Mouse (Mus musculus) regulatory T cell (primary cell): ENCODE data around the gene Pds5a.
"Not testable (repeated sequence)": the region's sequence is repeated elsewhere in the genome, so short reads cannot be mapped to it uniquely, and the experiment has no call there.

Experiments
- in situ Hi-C: fragments of 300-600 bp; cut with MboI, MseI; formaldehyde crosslinking; loops from one replicate; pipeline ENCODE4 v1.15.1; 2025; ENCODE audit warnings: high pct_unique_total_duplicates

Gene Pds5a

DNA sequence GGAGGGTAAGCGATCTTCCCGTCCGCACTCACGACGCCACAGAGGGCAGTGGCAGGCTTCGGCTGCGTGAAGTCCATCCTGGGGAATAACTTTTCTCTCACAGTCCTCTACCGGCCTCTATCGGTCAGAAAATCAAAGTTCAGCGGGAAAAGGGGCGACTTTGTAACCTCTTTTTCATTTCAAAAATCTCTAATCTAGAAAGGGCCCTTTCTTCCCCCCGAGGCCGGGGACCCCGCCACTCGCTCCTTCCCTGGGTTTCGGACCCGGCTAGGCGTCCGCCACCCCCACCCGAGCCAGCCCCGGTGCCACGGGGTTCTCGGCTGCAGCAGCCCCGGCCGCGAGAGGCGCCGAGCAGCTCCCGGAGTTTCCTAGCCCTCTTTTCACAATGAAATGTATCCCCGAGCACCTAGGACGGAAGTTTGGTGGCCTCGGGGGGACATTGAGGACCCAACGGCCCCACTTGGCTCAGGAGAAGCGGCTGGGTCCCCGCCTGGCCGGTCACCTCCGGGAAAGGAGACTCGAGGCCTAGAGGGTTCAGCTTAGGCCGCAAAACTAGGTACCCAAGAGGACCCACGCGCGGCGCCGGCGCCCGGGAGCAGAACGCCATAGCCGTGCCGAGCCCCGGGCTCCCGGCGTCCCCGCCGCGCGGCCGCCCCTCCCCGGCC lies 1.1 kb downstream of the Pds5a start:
- in situ Hi-C loops = no loop called here

DNA sequence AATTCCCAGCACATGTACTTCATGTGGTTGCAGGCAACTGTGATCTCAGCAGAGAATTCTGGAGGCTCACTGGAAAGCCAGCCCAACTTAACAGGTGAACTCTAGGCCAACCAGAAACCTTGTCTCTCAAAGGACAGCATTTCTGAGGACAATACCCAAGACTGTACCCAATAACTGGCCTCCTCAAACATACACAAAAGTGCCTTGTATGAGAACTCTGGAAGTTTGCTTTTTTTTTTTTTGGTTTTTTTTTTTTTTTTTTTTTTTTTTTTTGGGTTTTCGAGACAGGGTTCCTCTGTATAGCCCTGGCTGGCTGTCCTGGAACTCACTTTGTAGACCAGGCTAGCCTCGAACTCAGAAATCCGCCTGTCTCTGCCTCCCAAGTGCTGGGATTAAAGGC lies 4.0 kb downstream of the Pds5a start:
- in situ Hi-C loops = not testable (repeated sequence)

DNA sequence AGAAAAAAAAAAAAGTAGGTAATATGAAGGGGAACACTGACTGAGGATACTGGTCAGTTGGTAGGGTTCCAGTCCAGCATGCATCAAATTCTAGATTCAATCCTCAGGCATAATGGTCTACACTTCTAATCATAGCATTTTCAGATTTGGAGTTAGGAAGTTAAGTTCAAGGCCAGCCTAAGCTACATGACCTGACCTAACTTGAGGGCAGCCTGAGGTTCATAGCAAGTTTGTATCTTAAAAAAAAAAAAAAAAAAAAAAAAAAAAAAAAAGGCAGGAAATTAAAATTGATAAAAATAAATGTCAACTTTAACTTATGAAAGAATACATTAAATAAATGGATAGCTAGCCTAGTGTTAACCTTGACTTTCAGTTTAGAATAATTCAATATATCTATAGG lies 5.1 kb downstream of the Pds5a start:
- in situ Hi-C loops = no loop called here

DNA sequence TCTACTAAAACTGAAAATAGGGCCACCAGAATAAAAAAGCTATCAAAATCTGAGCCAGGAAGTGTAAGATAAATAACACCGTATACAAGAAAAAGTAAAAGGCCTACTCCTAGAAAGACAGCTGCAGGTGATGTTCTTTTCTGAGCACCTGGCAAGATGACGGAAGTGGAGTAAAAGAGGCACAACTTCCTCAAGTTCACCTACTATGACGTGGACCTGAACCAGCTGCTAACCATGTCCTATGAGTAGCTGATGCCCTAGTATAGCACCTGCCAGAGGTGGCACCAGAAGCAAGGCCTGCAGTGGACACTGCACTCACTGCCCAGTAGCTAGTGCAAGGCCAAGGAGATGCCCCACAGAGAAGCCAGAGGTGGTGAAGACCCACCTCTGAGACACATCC lies 9.3 kb downstream of the Pds5a start:
- in situ Hi-C loops = no loop called here

DNA sequence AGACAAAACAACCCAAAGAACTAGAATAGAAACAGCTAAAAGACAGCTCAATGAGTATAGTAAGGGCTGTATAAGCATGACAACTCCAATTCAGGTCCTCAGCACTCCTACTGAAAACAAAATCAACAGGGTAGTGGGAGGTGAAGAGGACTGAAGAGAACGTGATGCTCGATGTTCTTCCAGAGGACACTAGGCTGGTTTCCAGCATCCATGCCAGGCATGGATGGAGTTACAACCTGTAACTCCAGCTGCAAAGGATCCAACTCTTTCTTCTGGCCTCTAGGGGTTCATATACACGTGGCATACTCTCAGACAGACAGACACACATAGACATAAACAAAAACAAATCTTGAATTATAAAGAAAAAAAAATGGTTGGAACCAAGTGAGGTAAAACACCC lies 11.3 kb downstream of the Pds5a start:
- in situ Hi-C loops = no loop called here

DNA sequence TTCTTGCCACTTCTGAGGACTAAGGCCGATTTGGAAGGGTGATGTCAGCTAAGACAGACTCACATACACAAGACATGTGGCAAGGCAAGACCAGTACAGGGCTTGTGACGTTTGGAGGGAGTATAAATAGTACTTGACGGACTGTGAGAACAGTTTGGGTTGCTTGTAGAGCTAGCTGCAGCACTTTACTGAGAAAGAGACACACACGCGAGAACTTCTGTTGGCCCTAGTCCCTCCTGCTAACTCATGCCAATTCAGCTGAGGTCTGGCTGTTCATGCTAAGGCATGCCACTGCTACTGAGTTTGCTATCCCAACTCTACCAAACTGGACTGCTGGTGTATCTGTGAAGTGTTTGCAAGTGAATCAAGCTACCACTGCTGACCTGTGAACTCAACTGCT lies 19.2 kb downstream of the Pds5a start:
- in situ Hi-C loops = no loop called here

DNA sequence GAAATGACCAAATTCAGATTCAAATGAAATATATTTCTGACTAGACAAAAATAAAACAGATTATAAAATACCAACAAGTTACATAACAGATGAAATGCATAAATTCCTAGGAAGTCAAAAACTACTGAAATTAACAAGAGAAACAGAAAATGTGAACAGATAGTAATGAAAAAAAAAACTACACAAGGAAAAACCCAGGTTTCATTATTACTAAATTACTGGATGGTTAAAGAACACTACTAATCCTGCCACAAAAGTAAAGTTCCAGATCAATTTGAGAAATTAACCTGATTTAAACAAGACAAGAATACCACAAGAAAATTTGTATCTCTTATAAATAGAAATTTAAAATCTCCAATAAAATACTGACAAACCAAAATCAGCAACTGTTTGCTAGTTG lies 25.9 kb downstream of the Pds5a start:
- in situ Hi-C loops = no loop called here

DNA sequence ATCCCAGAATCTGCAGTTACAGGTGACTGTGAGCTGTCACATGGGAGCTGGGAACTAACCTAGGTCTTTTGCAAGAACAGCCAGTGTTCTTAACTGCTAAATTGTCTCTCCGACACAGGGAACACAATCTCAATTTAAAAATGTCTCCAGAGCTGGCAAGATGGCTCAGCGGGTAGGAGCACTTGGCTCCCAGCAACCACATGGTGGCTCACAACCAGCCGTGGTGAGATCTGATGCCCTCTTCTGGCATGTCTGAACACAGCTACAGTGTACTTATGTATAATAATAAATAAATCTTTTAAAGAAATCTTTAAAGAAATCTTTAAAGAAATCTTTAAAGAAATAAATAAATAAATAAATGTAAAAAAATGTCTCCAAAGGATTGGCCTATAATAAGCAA lies 30.4 kb downstream of the Pds5a start:
- in situ Hi-C loops = no loop called here

DNA sequence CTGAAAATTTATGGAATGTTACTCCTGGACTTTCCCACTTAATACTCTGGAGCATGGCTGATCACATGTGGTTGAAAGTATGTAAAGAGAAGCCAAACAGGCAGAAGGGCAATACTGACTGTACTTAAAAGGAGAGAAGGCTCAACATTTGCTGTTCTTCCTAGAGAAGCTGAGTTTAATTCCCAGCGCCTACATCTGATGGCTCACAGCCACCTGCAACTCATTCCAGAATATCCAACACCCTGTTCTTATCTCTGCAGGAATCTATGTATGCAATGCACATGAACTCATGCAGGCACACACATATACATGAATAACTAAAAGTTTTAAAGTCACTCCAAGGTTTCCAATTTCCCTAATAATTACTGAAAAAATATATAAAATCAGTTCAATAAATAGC lies 32.7 kb downstream of the Pds5a start:
- in situ Hi-C loops = no loop called here

DNA sequence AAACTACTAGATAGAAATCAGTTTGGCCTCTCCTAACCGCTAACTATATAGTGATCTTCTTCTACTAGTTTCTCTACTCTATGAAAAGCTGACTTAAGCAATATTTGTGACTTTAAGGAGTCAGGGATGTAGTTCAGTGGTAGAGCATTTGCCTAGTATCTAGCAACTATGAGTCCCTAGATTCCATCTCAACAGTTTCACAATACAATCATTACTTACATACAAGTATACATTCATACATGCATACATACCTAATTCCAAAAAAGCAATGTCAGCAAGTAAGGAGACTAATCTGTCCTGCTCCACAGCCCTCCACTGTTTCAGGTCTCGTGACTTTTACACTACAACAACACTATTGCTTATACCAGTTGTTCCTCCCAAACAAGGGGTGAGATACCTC lies 36.1 kb downstream of the Pds5a start:
- in situ Hi-C loops = no loop called here

DNA sequence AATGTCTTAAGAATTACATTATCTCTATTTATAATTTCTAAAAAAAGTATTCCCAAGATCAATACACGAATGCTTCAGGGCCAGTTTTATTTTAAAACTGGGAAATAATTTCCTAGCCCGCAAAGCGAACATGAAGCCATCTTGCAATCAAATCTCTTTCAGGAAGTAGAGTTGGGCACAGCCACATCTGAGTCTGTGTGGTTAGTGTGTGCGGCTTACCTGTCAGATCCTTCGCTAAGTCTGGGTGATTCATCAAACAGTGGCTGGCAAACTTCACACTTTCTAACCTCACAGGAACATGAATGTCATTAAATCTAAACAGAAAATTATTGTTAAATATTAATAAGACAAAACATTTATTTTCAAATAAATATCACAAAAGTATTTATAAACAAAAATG lies 44.3 kb downstream of the Pds5a start:
- in situ Hi-C loops = no loop called here

DNA sequence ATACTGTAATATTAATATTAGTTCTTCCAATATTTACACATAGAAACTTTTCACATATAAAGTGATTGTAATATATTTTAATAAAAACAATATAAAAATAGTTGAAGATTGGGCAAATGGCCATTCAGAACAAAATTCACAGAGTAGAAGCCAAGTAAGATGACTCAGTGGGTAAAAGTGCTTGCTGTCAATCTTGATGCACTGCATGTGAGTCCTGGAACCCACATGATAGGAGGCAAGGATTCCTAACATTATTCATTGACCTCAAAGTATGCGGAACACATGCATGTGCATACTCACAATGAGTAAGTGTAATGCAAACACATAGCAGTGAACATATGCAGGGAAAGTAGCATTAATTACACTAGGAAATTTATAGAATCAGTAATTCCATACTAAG lies 59.2 kb downstream of the Pds5a start:
- in situ Hi-C loops = loop anchor here (10.0 kb wide), 1 partner anchor 354 kb away; no protein-coding TSS in a partner anchor

DNA sequence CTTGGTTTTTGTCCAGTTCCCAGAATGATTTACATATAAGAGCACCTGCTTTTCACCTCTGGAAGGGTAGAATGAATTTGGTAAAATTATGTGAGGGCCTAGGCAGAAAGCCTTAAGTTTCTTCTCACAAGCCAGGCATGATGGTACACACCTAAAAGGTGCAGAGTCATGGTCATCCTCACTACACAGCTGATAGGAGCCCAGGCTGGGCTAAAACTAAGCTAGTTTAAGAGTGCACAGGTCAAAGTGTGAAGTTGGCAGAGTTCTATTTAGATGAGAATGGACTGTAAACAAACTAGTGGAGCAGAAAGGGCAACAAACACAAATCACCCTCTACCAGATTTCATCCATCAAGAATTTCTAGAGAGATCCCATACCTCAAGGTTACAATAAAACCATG lies 73.7 kb downstream of the Pds5a start:
- in situ Hi-C loops = no loop called here

DNA sequence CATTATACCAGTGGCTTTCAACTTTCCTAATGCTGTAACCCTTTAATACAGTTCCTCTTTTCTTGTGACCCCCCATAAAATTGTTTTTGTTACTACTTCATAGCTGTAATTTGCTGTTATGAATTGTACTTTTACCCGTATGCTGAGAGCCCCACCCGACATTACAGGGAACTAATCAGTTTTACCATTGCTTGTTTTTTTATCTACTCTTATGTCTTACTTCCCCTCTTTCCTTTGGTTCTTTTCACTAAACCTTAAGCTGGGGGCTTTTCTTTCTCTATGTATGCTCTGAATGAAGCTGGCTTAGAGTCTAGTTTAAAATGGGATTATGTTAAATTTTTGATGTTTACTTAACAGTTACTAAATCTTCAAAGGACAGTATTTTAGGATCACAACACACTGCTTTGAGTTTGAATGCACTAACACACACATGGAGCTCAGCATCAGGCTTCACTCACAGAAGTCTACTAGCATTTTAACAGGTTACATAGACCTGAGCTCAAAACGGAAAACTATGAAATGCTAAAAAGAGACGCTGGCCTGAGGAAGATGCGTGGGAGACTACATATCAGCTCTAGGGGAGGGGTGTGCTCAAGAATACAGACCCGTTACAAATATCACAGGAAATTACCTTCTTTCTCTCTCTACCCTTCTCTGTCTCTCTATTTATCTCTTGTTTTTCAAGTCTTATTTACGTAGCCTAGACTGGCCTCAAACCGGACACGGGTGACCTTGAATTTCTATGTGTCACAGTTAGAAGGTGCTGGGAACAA lies 84.7 kb downstream of the Pds5a start:
- in situ Hi-C loops = loop anchor here (5.0 kb wide), 1 partner anchor 66 kb away; no protein-coding TSS in a partner anchor

DNA sequence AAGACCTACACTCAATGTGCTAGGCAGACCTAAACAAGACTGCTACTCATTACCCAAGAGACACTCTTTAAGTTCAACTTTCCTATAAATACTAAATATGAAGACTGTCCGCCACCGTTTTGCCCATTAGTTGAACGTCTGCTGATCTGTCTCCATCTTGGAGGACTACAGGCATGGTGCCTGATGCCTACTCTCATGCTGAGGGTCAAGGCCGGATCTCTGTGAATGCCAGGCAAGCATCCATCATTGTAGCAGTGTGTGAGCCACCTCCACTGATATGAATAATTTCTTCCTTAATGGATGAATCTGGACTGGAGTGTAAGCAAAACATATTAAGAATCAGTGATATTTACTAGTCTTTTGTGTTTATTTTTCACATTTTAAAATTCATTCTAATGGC lies 87.5 kb downstream of the Pds5a start:
- in situ Hi-C loops = loop anchor here (5.0 kb wide), 1 partner anchor 63 kb away; no protein-coding TSS in a partner anchor

DNA sequence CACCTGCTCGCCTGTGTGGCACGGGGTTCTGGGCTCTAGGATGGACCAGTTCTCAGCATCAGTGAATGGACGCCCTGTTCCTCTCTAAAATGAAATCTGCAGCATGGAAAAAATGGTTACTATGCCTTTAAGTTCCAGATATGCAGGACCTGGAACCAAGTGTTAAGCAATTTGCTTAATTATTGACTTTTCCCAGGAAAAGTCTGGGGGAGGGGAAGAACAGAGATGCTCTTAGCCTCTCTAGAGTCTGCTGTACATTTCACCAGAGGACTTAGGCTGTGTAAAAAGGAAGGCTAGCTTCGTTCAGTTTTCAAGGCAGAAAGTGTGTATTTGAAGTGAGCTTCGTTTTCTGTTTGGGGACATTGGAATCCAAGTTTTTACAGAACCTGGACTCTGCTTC lies 88.3 kb downstream of the Pds5a start:
- in situ Hi-C loops = loop anchor here (5.0 kb wide), 1 partner anchor 62 kb away; no protein-coding TSS in a partner anchor

DNA sequence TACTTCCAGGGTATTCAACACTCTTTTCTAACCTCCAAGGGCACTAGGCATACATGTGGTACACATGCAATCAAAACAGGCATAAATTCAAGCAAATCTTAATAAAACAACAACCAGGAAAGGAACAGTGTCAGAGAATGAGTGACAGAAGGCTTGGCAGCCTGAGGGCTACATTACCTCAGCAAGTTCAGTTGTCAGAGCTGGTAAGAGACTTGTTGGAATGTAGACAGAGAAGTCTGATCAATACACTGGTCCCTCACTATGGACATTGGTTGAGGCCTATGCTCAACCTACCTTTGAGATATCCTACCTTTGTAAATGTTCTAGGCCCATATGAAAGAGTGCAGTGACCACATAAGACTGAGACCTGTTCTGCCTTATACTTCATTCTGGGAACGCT lies 91.3 kb downstream of the Pds5a start:
- in situ Hi-C loops = no loop called here

DNA sequence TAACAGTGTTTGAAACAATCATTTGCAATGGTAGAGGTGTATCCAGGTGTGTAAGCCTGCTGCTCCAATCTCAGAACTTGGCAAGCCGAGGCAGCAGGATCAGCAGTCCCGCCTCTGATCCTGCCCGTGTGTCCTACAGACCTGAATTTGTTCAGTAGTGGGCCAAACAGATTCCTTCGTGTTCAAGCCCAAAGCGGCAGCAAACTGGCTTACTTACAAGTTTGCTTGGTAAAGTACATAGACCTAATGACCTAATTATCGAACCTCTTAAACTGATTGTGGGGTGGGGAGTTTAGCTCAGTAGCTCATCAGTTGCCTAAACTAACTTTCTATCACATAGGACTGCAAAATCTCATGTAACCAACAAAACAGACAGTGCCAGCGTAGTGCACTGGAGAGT lies 98.4 kb downstream of the Pds5a start:
- in situ Hi-C loops = no loop called here

DNA sequence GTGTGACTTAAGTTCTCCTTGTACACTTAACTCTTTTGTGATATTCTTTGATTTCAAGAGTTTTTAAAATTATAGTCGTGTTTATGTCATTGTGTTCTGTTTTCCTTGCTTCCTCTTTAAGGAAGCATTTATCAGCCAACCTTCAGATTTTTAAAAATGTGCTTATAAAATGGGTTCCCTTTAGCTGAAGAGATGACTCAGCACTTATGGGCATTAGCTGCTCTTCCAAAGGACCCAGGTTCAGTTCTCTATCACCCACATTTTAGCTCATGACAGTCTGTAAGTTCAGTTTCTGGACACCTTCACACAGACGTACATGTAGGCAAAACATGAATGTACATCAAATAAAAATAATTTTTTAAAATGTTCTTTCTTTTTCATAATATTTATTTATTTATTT lies 105.7 kb downstream of the Pds5a start:
- in situ Hi-C loops = no loop called here

DNA sequence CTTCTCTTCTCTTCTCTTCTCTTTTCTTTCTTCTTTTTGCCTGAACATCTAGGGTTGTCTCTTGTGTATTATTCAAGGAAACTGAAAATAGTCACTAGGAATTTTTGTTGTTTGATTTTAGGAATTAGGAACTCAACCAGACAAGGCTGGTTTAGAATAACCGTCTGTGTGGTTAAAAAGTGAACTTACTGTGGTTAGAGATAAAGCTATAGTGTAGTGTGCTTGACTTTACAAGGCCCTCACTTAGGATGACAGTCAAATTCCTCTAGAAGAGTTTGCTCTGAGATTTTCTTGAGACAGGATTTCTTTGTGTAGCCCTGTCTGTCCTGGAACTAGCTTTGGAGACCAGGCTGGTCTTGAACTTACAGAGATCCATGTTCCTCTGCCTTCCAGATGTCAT lies 107.9 kb downstream of the Pds5a start:
- in situ Hi-C loops = no loop called here

DNA sequence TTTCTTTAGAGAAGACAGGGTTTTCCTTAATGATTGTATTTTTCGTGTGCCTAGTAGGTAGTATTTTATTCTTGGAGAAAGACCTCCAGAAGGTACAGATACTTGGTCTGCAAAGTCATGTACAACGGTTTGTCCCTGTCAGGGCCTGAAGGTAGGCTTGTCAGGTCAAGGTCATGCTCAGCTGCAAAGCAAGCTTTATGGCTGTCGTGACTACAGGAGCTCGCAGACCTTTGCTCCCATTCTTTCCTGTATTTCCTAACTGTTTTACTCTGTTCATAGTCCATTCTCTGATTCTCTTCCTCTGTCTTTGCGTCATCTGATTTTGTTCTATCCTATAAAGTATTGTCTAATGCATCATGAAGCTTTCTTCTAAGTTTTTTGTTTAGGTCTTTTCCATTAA lies 111.8 kb downstream of the Pds5a start:
- in situ Hi-C loops = no loop called here

DNA sequence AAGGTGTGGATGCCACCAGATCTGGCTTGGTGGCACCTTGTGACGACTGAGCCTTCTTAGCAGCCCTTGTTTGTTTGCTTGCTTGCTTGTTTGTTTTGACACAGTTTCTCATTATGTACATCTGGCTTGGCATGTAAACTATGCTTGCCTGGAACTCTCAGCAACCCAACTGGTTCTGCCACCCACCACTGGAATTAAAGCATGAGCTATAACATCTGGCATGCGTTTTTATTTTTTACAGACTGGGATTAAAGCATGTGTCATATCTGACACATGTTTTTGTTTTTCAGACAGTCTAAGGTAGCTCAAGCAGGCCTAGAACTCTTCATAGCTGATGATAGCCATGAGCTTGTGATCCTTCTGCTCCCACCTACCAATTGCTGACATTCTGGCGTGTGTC lies 119.5 kb downstream of the Pds5a start:
- in situ Hi-C loops = no loop called here

DNA sequence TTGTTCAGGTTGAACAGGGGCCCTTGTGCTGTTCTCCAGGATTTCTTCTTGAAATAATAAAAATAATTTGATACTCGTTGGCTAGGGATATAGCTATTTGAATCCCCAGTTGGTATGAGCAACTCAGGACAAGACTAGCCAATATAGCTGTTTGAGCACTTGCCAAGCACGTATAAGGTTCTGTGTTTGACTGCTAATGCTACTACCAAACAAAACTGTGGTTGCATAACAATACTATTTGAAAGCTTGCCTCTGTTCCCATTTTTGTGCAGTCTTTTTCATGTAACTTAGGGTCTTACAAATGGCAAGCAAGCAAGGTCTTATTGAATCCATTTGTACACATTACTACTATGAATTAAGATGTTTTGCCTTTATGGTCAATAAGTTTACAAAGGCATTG lies 122.2 kb downstream of the Pds5a start:
- in situ Hi-C loops = no loop called here
